Mouse (Mus musculus) heart, postnatal 36 days (tissue): Measurements from ENCODE around the gene Mob3b. TPM values are rescaled to one million over a fixed set of nuclear protein-coding genes. Genes with fewer than 3 reads are reported as not detected.
A peak's percentile ranks its signal among the peaks of the same experiment; 100 is the strongest.

ENCODE experiments used
- DNase-seq, 2 experiments: peaks; one replicate each; pipeline ENCODE4 v3.0.0; 2021 to 2022
- intact Hi-C: fragments of 180-260 bp; cut with DNase I; formaldehyde crosslinking; loops from one replicate; pipeline ENCODE4 v1.15.1; 2025
- total RNA-seq, 2 experiments: library from RNA; stranded (reverse); gene quantifications; 2 replicates each; pipeline ENCODE4 v1.2.3; 2021

Mob3b gene
- total RNA-seq, 2 experiments from 2014 or later = 1.1 to 1.2 TPM

GRCm38 (mm10) chr4:35117144-35117543 lies 40.1 kb downstream of the Mob3b start:
- DNase-seq = no peak
- intact Hi-C loops = no loop called here

- DNase-seq = no peak
- intact Hi-C loops = no loop called here
Observed at GRCm38 (mm10) chr4:35115933-35116332, 41.4 kb downstream of the Mob3b start.

- DNase-seq = no peak
- intact Hi-C loops = no loop called here
Observed at GRCm38 (mm10) chr4:35114950-35115349, 42.3 kb downstream of the Mob3b start.

GRCm38 (mm10) chr4:35113516-35114248 lies 43.6 kb downstream of the Mob3b start:
- DNase-seq = no peak

GRCm38 (mm10) chr4:35112452-35112851 lies 44.8 kb downstream of the Mob3b start:
- no peak for DNase-seq
- intact Hi-C loops = no loop called here

More at GRCm38 (mm10) chr4:35113516-35114248, 43.6 kb downstream of the Mob3b start:
- intact Hi-C loops = no loop called here

GRCm38 (mm10) chr4:35105115-35105773 lies 52.0 kb downstream of the Mob3b start:
- DNase-seq = no peak
- intact Hi-C loops = no loop called here

GRCm38 (mm10) chr4:35101201-35101600 lies 56.1 kb downstream of the Mob3b start:
- intact Hi-C loops = no loop called here
- DNase-seq = no peak

- peak; percentile 75 to 77 for DNase-seq
- intact Hi-C loops = no loop called here
Observed at GRCm38 (mm10) chr4:35099865-35100780, 57.2 kb downstream of the Mob3b start.

GRCm38 (mm10) chr4:35099210-35099864 lies 57.9 kb downstream of the Mob3b start:
- intact Hi-C loops = no loop called here
- no peak for DNase-seq

- no peak for DNase-seq
- intact Hi-C loops = no loop called here
Observed at GRCm38 (mm10) chr4:35098552-35098951, 58.7 kb downstream of the Mob3b start.

- intact Hi-C loops = no loop called here
Observed at GRCm38 (mm10) chr4:35096226-35097175, 60.8 kb downstream of the Mob3b start.

GRCm38 (mm10) chr4:35092457-35092856 lies 64.8 kb downstream of the Mob3b start:
- intact Hi-C loops = no loop called here
- no peak for DNase-seq

More at GRCm38 (mm10) chr4:35096226-35097175, 60.8 kb downstream of the Mob3b start:
- DNase-seq = no peak

GRCm38 (mm10) chr4:35091157-35091784 lies 66.0 kb downstream of the Mob3b start:
- DNase-seq = no peak
- intact Hi-C loops = no loop called here

- no peak for DNase-seq
- intact Hi-C loops = no loop called here
Observed at GRCm38 (mm10) chr4:35089321-35090316, 67.7 kb downstream of the Mob3b start.

- DNase-seq = no peak
- intact Hi-C loops = no loop called here
Observed at GRCm38 (mm10) chr4:35086067-35086700, 71.1 kb downstream of the Mob3b start.

- DNase-seq = no peak
- intact Hi-C loops = no loop called here
Observed at GRCm38 (mm10) chr4:35084060-35084459, 73.2 kb downstream of the Mob3b start.

GRCm38 (mm10) chr4:35082476-35083114 lies 74.7 kb downstream of the Mob3b start:
- no peak for DNase-seq
- intact Hi-C loops = no loop called here
